Mouse (Mus musculus): Measurements from ENCODE around the gene Olfr1342. TPM values are rescaled to one million over a fixed set of nuclear protein-coding genes. Genes with fewer than 3 reads are reported as not detected.

The Olfr1342 gene
- not detected in 2 replicates for polyA plus RNA-seq (2012; rRNA removed)

- Histone ChIP-seq H3K27ac (ENCODE audit: insufficient read depth, low read length) (no peak within 1 kb of the TSS), H3K4me1 (ENCODE audit: control insufficient read depth, insufficient read depth, low read length) (no peaks in the 10 kb centered on the region), H3K27me3 (ENCODE audit: control insufficient read depth, insufficient read depth, low read length) (no peaks in the 10 kb centered on the region), H3K4me3 (replicated peaks; ENCODE audit: insufficient read depth, low read depth, low read length) (no peak within 1 kb of the TSS)
- TF ChIP-seq POLR2A (IDR thresholded peaks at IDR 0.05; ENCODE audit: borderline replicate concordance, insufficient read depth, low read length) (no peak), CTCF (IDR thresholded peaks at IDR 0.05; ENCODE audit: borderline replicate concordance, insufficient read depth, low read depth, low read length) (no peak)
- DNase-seq = no peak
- WGBS = 39% methylated on average over 12 of the region's 12 CpGs
Observed at GRCm38 (mm10) chr4:118692412-118692973, at the start of gene Olfr1342. TSS of gene Olfr1342 (minus strand) at chr4:118692756.

- Histone ChIP-seq H3K27ac (ENCODE audit: insufficient read depth, low read length) (no peak overlapping the region), H3K4me1 (ENCODE audit: control insufficient read depth, insufficient read depth, low read length) (no peaks in the 10 kb centered on the region; the same call in 1 of the 2 replicates), H3K27me3 (ENCODE audit: control insufficient read depth, insufficient read depth, low read length) (no peaks in the 10 kb centered on the region; the same call in 1 of the 2 replicates), H3K4me3 (replicated peaks; ENCODE audit: insufficient read depth, low read depth, low read length) (no peak overlapping the region)
- TF ChIP-seq POLR2A (IDR thresholded peaks at IDR 0.05; ENCODE audit: borderline replicate concordance, insufficient read depth, low read length) (no peak), CTCF (IDR thresholded peaks at IDR 0.05; ENCODE audit: borderline replicate concordance, insufficient read depth, low read depth, low read length) (no peak)
- peak in 1 of 2 experiments; percentile 20 for DNase-seq
- WGBS = 4% methylated on average over 16 of the region's 16 CpGs
Observed at GRCm38 (mm10) chr4:118741881-118742280, 49.3 kb upstream of the Olfr1342 start.

GRCm38 (mm10) chr4:118740988-118741698, 48.6 kb upstream of the Olfr1342 start:
- Histone ChIP-seq H3K27ac (ENCODE audit: insufficient read depth, low read length) (no peak overlapping the region), H3K27me3 (ENCODE audit: control insufficient read depth, insufficient read depth, low read length) (no peaks in the 10 kb centered on the region; the same call in 1 of the 2 replicates), H3K4me3 (replicated peaks; ENCODE audit: insufficient read depth, low read depth, low read length) (no peak overlapping the region), H3K4me1 (ENCODE audit: control insufficient read depth, insufficient read depth, low read length) (no peaks in the 10 kb centered on the region; the same call in 1 of the 2 replicates)
- no peak for TF ChIP-seq POLR2A (IDR thresholded peaks at IDR 0.05; ENCODE audit: borderline replicate concordance, insufficient read depth, low read length)
- no peak for TF ChIP-seq CTCF (IDR thresholded peaks at IDR 0.05; ENCODE audit: borderline replicate concordance, insufficient read depth, low read depth, low read length)
- DNase-seq = no peak
- 40% methylated on average over 11 of the region's 11 CpGs for WGBS

DNA sequence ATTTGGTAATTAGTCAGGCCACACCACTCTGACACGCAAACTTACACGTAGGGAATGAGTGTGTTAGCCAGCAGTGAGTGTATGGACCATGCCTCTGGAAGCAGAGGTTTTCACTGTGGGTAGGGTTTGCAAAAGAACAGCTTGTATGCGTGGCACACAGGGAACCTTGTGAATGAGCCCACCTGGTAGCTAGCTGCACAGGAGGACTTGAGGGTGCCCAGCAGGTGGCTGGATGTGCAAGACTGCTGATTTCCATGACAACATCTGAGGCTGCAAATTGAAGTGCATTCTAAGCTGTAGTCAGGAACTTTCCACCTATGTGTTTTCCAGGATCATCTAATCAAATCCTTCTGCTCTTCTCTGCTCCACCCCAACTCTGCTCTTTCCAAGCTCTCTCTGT, 47.0 kb upstream of the Olfr1342 start:
- Histone ChIP-seq H3K27ac (ENCODE audit: insufficient read depth, low read length) (no peak overlapping the region), H3K4me3 (replicated peaks; ENCODE audit: insufficient read depth, low read depth, low read length) (no peak overlapping the region), H3K4me1 (ENCODE audit: control insufficient read depth, insufficient read depth, low read length) (no peaks in the 10 kb centered on the region; the same call in 1 of the 2 replicates), H3K27me3 (ENCODE audit: control insufficient read depth, insufficient read depth, low read length) (no peaks in the 10 kb centered on the region; the same call in 1 of the 2 replicates)
- TF ChIP-seq CTCF (IDR thresholded peaks at IDR 0.05; ENCODE audit: borderline replicate concordance, insufficient read depth, low read depth, low read length) (no peak), POLR2A (IDR thresholded peaks at IDR 0.05; ENCODE audit: borderline replicate concordance, insufficient read depth, low read length) (no peak)
- DNase-seq = no peak
- 70% methylated on average over 3 of the region's 3 CpGs for WGBS

- H3K27ac ChIP-seq (ENCODE audit: insufficient read depth, low read length) = no peak within 1 kb of the TSS
- no peaks in the 10 kb centered on the region for H3K4me1 ChIP-seq (ENCODE audit: control insufficient read depth, insufficient read depth, low read length)
- WGBS = 92% methylated on average over 1 of the region's 1 CpGs
- no peak within 1 kb of the TSS for H3K4me3 ChIP-seq (replicated peaks; ENCODE audit: insufficient read depth, low read depth, low read length)
- H3K27me3 ChIP-seq (ENCODE audit: control insufficient read depth, insufficient read depth, low read length) = no peaks in the 10 kb centered on the region
- no peak for DNase-seq
- TF ChIP-seq CTCF (IDR thresholded peaks at IDR 0.05; ENCODE audit: borderline replicate concordance, insufficient read depth, low read depth, low read length) (no peak), POLR2A (IDR thresholded peaks at IDR 0.05; ENCODE audit: borderline replicate concordance, insufficient read depth, low read length) (no peak)
Observed at GRCm38 (mm10) chr4:118731875-118732274, 39.3 kb upstream of the Olfr1342 start, which contains the start of gene Olfr1339. TSS of gene Olfr1339 (plus strand) at chr4:118732175.

DNA sequence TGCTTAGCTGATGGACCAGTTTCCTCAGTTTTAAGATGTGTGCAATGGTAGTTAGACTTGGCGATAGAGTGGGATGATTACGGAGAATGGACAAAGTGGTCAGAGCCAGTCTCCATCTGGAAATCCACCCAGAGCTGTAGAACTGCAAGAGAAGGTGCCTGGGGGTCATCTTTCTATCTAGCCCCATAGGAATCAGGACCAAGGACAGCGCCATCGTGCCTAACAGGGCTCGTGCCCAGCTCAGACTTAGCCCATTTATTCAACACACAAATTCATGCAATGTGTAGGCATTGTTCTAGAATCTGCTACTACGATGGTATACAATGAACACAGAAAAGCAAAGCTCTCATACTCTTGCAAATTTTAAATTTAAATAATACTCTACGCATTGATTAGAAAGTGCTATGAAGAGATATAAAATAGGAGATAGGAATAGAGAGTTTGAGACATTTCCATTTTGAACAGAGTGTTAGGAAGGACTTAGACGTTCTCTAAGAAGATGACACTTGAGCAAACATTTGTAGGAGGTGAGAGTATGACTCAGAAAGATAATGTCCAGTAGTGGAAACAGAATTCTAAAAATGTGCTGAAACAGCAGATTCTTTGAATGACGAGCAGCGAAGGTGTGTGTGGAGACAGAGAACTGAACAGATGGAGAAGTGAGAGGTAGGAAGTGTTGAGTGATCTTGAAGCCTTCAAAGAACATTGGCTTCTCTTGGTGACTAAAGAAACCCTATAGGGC, 29.4 kb upstream of the Olfr1342 start:
- no peak overlapping the region for H3K4me3 ChIP-seq (replicated peaks; ENCODE audit: insufficient read depth, low read depth, low read length)

DNA sequence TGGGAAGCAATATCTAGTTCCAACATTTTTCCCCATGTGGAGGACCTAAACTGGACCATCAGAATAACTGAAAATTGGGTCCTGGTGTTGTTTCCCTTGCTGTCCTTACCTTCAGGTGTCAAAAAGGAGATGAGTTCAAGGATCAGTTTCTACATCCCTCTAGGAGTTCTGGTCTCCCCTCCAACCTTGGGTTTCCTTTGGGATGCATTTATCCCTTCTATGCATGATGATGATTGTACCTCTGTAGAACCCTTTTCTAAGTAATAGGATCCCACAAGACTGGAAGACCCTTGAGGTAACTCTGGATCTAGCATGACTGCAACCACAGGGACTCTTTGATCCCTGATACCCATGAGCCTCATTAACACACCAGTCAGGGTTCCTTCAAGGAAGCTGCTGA, 27.3 kb upstream of the Olfr1342 start, which contains the start of gene Olfr1340:
Olfr1340 (plus strand) TSS at position 301 of the 400 bp plus-strand sequence.
- Histone ChIP-seq H3K4me1 (ENCODE audit: control insufficient read depth, insufficient read depth, low read length) (no peaks in the 10 kb centered on the region), H3K27ac (ENCODE audit: insufficient read depth, low read length) (no peak within 1 kb of the TSS), H3K4me3 (replicated peaks; ENCODE audit: insufficient read depth, low read depth, low read length) (no peak within 1 kb of the TSS), H3K27me3 (ENCODE audit: control insufficient read depth, insufficient read depth, low read length) (no peaks in the 10 kb centered on the region)
- TF ChIP-seq POLR2A (IDR thresholded peaks at IDR 0.05; ENCODE audit: borderline replicate concordance, insufficient read depth, low read length) (no peak), CTCF (IDR thresholded peaks at IDR 0.05; ENCODE audit: borderline replicate concordance, insufficient read depth, low read depth, low read length) (no peak)
- no peak for DNase-seq

More for the DNA sequence above, 29.4 kb upstream of the Olfr1342 start:
- H3K27ac ChIP-seq (ENCODE audit: insufficient read depth, low read length) = no peak overlapping the region
- H3K27me3 ChIP-seq (ENCODE audit: control insufficient read depth, insufficient read depth, low read length) = no peaks in the 10 kb centered on the region
- no peak for TF ChIP-seq CTCF (IDR thresholded peaks at IDR 0.05; ENCODE audit: borderline replicate concordance, insufficient read depth, low read depth, low read length)
- no peak for TF ChIP-seq POLR2A (IDR thresholded peaks at IDR 0.05; ENCODE audit: borderline replicate concordance, insufficient read depth, low read length)
- no peak for DNase-seq
- no peaks in the 10 kb centered on the region for H3K4me1 ChIP-seq (ENCODE audit: control insufficient read depth, insufficient read depth, low read length)
- 59% methylated on average over 10 of the region's 10 CpGs for WGBS

All from cerebellum, adult 2 months (tissue).